Mouse (Mus musculus) hindbrain, embryonic 11.5 days (tissue): ENCODE data around the gene Gstm4. TPM values are rescaled to one million over a fixed set of nuclear protein-coding genes. Genes with fewer than 3 reads are reported as not detected.

Source experiments
- ATAC-seq: fragments of 200-750 bp; cut with Nextera tagmentation; 2 replicates; pipeline ENCODE4 v1.8.0; 2017; ENCODE audit warnings: mild to moderate bottlenecking, moderate TSS enrichment, moderate library complexity; ENCODE audit not compliant: low FRiP score
- DNase-seq: peaks from one replicate; pipeline ENCODE4 v3.0.0-alpha.2; 2015; ENCODE audit warnings: low spot score
- H3K27ac ChIP-seq: fragments of 300-500 bp; sonication (generic); 2 replicates; pipeline ENCODE4 v1.5.1; 2014; ENCODE audit warnings: mild to moderate bottlenecking, low read depth, low read length
- H3K27me3 ChIP-seq: fragments of 300-500 bp; sonication (generic); 2 replicates; pipeline ENCODE4 v1.6.1; 2014; ENCODE audit warnings: mild to moderate bottlenecking, low read length, moderate library complexity, mixed read lengths; ENCODE audit not compliant: control insufficient read depth, insufficient read depth
- H3K36me3 ChIP-seq: fragments of 300-500 bp; sonication (generic); 2 replicates; pipeline ENCODE4 v1.6.1; 2014; ENCODE audit warnings: mild to moderate bottlenecking, low read length, moderate library complexity, mixed read lengths; ENCODE audit not compliant: control insufficient read depth, insufficient read depth
- H3K4me1 ChIP-seq: fragments of 300-500 bp; sonication (generic); replicated peaks from 2 replicates; pipeline ENCODE4 v1.6.1; 2014; ENCODE audit warnings: low read length, mixed read lengths; ENCODE audit not compliant: control insufficient read depth, insufficient read depth
- H3K4me2 ChIP-seq: fragments of 300-500 bp; sonication (generic); replicated peaks from 2 replicates; pipeline ENCODE4 v1.6.1; 2014; ENCODE audit warnings: mild to moderate bottlenecking, low read depth, low read length
- H3K4me3 ChIP-seq: fragments of 300-500 bp; sonication (generic); 2 replicates; pipeline ENCODE4 v1.5.1; 2014; ENCODE audit warnings: low read depth, low read length
- H3K9ac ChIP-seq: fragments of 300-500 bp; sonication (generic); 2 replicates; pipeline ENCODE4 v1.6.1; 2014; ENCODE audit warnings: low read depth, low read length
- H3K9me3 ChIP-seq: fragments of 300-500 bp; sonication (generic); 2 replicates; pipeline ENCODE4 v1.6.1; 2016; ENCODE audit warnings: low read length; ENCODE audit not compliant: control insufficient read depth
- WGBS: fragments of 180-500 bp; shearing (Covaris S2); extraction: QIAGEN DNeasy Blood & Tissue Kit; methylation state at CpG from one replicate; pipeline ENCODE4 v1.1.7; 2014; 5-methylcytosine and 5-hydroxymethylcytosine counted together
- polyA plus RNA-seq: library from polyadenylated mRNA; unstranded; fragments of >200 nt; fragmentation: Nextera tagmentation; extraction: Ambion mirVana; gene quantifications from 2 replicates; pipeline ENCODE4 v1.2.1, GENCODE M21; 2014

Gstm4 gene
- 11.4 and 12.9 TPM in 2 replicates for polyA plus RNA-seq

GRCm38 (mm10) chr3:108044394-108045140 lies at the start of gene Gstm4:
Gstm4 (minus strand) TSS chr3:108044894.
- peak; percentile 77 for DNase-seq
- Histone ChIP-seq H3K27ac (peak within 1 kb of the TSS; percentile 6; the same call in 1 of the 2 replicates), H3K9me3 (no peaks in the 10 kb centered on the region), H3K36me3 (no peaks in the 10 kb centered on the region), H3K9ac (peak within 1 kb of the TSS; percentile 67), H3K4me1 (no peaks in the 10 kb centered on the region; the same call in 1 of the 2 replicates), H3K4me3 (peak within 1 kb of the TSS; percentile 50), H3K27me3 (no peaks in the 10 kb centered on the region), H3K4me2 (peak within 1 kb of the TSS; percentile 72)
- 8% methylated on average over 29 of the region's 29 CpGs for WGBS
- peak; percentile 87 for ATAC-seq

GRCm38 (mm10) chr3:108094146-108094545 lies 49.5 kb upstream of the Gstm4 start:
- no peaks in the 10 kb centered on the region for H3K9me3 ChIP-seq
- no peak for ATAC-seq
- H3K27me3 ChIP-seq, result 0 out of 2 replicates have a peak, but pooled peaks cover 2% of the 10 kb centered on the region
- no peak overlapping the region for H3K9ac ChIP-seq
- DNase-seq, result no peak
- WGBS, result 88% methylated on average over 1 of the region's 1 CpGs
- no peaks in the 10 kb centered on the region; the same call in 1 of the 2 replicates for H3K4me1 ChIP-seq
- H3K4me3 ChIP-seq, result no peak overlapping the region
- no peak overlapping the region for H3K4me2 ChIP-seq
- no peak overlapping the region for H3K27ac ChIP-seq
- no peaks in the 10 kb centered on the region for H3K36me3 ChIP-seq

- no peak for DNase-seq
- Histone ChIP-seq H3K4me2 (no peak overlapping the region), H3K4me3 (no peak overlapping the region), H3K27me3 (0 out of 2 replicates have a peak, but pooled peaks cover 2% of the 10 kb centered on the region), H3K36me3 (no peaks in the 10 kb centered on the region), H3K27ac (no peak overlapping the region), H3K9ac (no peak overlapping the region), H3K4me1 (no peaks in the 10 kb centered on the region; the same call in 1 of the 2 replicates), H3K9me3 (no peaks in the 10 kb centered on the region)
- WGBS, result 68% methylated on average over 6 of the region's 6 CpGs
- no peak for ATAC-seq
Measured at GRCm38 (mm10) chr3:108093306-108093705, 48.6 kb upstream of the Gstm4 start.

- Histone ChIP-seq H3K4me2 (no peak within 1 kb of the TSS), H3K9ac (no peak within 1 kb of the TSS), H3K9me3 (no peaks in the 10 kb centered on the region), H3K27ac (no peak within 1 kb of the TSS), H3K4me1 (no peaks in the 10 kb centered on the region; the same call in 1 of the 2 replicates), H3K4me3 (no peak within 1 kb of the TSS), H3K27me3 (0 out of 2 replicates have a peak, but pooled peaks cover 2% of the 10 kb centered on the region), H3K36me3 (no peaks in the 10 kb centered on the region)
- DNase-seq (no peak), ATAC-seq (no peak)
- WGBS, result 86% methylated on average over 15 of the region's 15 CpGs
Measured at GRCm38 (mm10) chr3:108092536-108093115, 47.9 kb upstream of the Gstm4 start, which contains the start of gene Gnat2. Gnat2 (plus strand) TSS chr3:108092789.

- no peaks in the 10 kb centered on the region for H3K9me3 ChIP-seq
- no peak overlapping the region for H3K4me2 ChIP-seq
- no peak overlapping the region for H3K9ac ChIP-seq
- ATAC-seq (no peak), DNase-seq (no peak)
- no peaks in the 10 kb centered on the region; the same call in 1 of the 2 replicates for H3K4me1 ChIP-seq
- 0 out of 2 replicates have a peak, but pooled peaks cover 2% of the 10 kb centered on the region for H3K27me3 ChIP-seq
- no peak overlapping the region for H3K27ac ChIP-seq
- WGBS, result 72% methylated on average over 6 of the region's 6 CpGs
- H3K4me3 ChIP-seq, result no peak overlapping the region
- H3K36me3 ChIP-seq, result no peaks in the 10 kb centered on the region
Measured at GRCm38 (mm10) chr3:108092030-108092429, 47.3 kb upstream of the Gstm4 start.

- no peaks in the 10 kb centered on the region; the same call in none of the 2 replicates for H3K4me1 ChIP-seq
- H3K9me3 ChIP-seq, result no peaks in the 10 kb centered on the region
- no peaks in the 10 kb centered on the region for H3K36me3 ChIP-seq
- H3K27me3 ChIP-seq, result 0 out of 2 replicates have a peak, but pooled peaks cover 2% of the 10 kb centered on the region
- 77% methylated on average over 2 of the region's 2 CpGs for WGBS
- no peak overlapping the region for H3K4me3 ChIP-seq
- no peak overlapping the region for H3K27ac ChIP-seq
- no peak overlapping the region for H3K4me2 ChIP-seq
- H3K9ac ChIP-seq, result no peak overlapping the region
- ATAC-seq (no peak), DNase-seq (no peak)
Measured at GRCm38 (mm10) chr3:108090561-108090960, 45.9 kb upstream of the Gstm4 start.

GRCm38 (mm10) chr3:108089916-108090315 lies 45.2 kb upstream of the Gstm4 start:
- H3K27me3 ChIP-seq, result 0 out of 2 replicates have a peak, but pooled peaks cover 2% of the 10 kb centered on the region
- no peak overlapping the region for H3K27ac ChIP-seq
- ATAC-seq (no peak), DNase-seq (no peak)
- H3K36me3 ChIP-seq, result no peaks in the 10 kb centered on the region
- WGBS, result 32% methylated on average over 2 of the region's 2 CpGs
- H3K4me1 ChIP-seq, result no peaks in the 10 kb centered on the region; the same call in none of the 2 replicates
- no peak overlapping the region for H3K9ac ChIP-seq
- no peak overlapping the region for H3K4me3 ChIP-seq
- H3K4me2 ChIP-seq, result no peak overlapping the region
- no peaks in the 10 kb centered on the region for H3K9me3 ChIP-seq

- WGBS, result 47% methylated on average over 5 of the region's 5 CpGs
Measured at GRCm38 (mm10) chr3:108088842-108089380, 44.2 kb upstream of the Gstm4 start.

More at GRCm38 (mm10) chr3:108088842-108089380, 44.2 kb upstream of the Gstm4 start:
- H3K4me3 ChIP-seq, result no peak overlapping the region
- no peaks in the 10 kb centered on the region for H3K9me3 ChIP-seq
- H3K9ac ChIP-seq, result no peak overlapping the region
- no peaks in the 10 kb centered on the region; the same call in none of the 2 replicates for H3K4me1 ChIP-seq
- no peak overlapping the region for H3K4me2 ChIP-seq
- no peak for ATAC-seq
- DNase-seq, result peak; percentile 4
- H3K27ac ChIP-seq, result no peak overlapping the region
- 0 out of 2 replicates have a peak, but pooled peaks cover 2% of the 10 kb centered on the region for H3K27me3 ChIP-seq
- H3K36me3 ChIP-seq, result no peaks in the 10 kb centered on the region
